Mouse (Mus musculus): Measurements from ENCODE around the gene Clpb.

GRCm38 (mm10) chr7:101752346-101752745 is 88.9 kb downstream of the Clpb start:
- no peak for TF ChIP-seq CTCF (IDR thresholded peaks at IDR 0.05; ENCODE audit: borderline replicate concordance, insufficient read depth, low read depth, low read length)
- no peak for TF ChIP-seq POLR2A (IDR thresholded peaks at IDR 0.05; ENCODE audit: borderline replicate concordance, insufficient read depth, low read length)
